Mouse (Mus musculus) monocyte, adult 2 months (primary cell): ENCODE data around the gene Dlg4.
A peak's percentile ranks its signal among the peaks of the same experiment; 100 is the strongest.

Experiments
- DNase-seq, 2 experiments: peaks; one replicate each; pipeline ENCODE4 v3.0.0; 2022; ENCODE audit warnings: low spot score in 2 of 2, low read depth in 1 of 2

Dlg4 gene

DNA sequence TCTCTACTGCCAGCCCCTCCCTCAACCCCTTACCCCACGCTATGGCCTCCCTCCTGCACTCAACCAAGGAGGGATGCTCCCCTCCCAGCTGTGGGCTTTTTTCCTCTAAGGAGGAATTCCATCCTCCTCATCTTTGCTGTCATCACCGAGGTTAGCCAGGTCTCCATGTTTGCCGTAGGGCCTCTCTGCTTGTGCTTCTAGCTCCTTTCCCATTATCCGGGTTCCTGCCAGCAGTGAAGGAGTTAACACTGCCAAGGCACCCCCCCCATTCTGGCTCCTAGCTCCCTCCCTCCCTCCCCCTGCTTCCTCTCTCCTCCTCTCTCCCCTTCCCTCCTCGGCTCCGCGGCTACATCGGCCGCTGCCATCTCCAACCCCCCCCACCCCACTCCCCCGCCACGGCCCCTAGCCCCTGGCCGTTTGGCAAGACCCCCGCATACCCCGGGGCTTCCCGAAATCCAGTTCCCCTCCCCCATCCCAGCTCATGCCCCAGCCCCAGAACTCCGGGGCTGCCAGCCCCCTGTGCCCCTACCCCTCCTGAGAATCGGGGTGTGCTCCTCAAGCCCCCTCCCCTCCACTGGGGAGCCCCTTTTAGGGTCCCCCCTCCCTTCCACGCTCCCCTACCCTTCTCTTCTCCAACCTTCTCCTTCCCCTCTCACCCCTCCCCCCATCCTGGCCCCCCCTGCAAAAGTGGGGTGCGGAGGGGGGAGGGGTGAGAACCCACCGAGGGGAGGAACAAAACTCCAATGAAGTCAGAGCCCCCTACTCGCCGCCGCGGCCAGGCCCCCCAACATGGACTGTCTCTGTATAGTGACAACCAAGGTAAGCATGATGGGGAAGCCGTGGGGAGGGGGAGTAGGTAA lies 1.6 kb downstream of the Dlg4 start:
- DNase-seq, result no peak

DNA sequence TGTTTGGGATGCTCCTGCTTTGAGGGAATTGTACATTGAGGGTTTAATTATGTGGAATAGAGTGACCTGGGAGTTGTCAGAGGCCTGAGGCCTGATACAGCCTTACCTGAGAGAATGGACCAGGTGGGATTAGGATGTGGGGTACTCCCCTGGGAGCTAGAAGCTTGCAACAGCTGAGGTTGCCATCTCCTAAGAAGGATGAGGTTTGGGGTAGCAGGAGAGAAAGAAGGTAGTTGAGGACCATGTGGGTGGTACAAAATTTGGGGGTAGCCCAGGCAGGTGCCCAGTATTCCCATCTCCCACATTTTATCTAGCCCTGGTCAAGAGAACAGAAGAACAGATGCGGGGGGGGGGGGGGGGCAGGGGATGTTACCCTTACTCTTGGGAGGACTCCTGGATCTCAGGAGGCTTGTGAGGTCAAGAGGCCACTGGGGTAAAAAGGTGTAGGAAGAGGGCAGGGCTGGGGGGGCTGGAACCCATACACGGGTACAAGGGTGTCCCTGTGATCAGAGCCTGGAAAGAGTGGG lies 2.8 kb downstream of the Dlg4 start:
- DNase-seq, result no peak

GRCm38 (mm10) chr11:70020022-70020631 lies 3.4 kb downstream of the Dlg4 start:
- no peak for DNase-seq

GRCm38 (mm10) chr11:70020731-70021263 lies 4.1 kb downstream of the Dlg4 start:
- DNase-seq, result peak in 1 of 2 experiments; percentile 54

DNA sequence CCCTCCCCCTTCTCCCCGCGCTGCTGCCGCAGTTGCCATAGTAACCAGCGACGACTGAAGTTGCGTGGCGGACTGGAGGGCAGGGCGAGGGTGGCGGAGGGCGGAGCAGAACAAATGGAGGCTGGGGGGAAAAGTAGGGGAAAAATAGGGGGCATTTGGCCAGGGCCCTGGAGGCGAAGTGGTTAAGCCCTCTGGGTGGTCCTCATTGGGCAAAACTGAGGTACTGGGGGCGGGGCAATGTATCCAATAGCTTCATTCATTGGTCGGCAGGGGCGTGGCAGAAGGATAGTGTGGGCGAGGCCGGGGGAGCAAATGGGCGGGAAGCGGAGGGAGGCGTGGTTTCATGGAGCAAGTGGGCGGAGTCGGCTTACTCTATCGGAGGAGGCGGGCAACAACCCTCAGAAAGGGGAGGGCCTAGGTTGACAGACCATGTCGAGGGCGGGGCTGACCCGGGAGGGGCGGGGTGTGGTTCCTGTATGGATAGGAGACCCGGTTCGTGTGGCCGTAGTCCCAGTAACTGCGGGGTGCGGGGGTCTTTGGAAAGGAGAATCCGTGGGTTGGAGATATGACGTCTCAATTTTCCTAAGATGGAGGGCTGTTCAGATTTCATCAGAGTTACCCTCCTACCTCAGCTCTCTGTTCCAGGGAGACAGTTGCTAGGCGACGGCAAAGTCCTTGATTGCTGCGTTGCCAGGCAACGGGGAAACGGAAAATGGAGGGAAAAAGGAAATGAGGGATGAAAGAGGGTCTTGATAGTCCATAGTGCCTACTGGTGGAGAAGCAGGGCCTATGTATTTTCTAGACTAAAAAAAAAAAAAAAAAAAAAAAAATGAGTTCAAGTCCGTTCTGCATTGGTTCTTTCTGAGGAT lies 4.8 kb downstream of the Dlg4 start:
- peak; percentile 94 to 95 for DNase-seq

- DNase-seq, result no peak
Measured at GRCm38 (mm10) chr11:70023481-70024150, 6.9 kb downstream of the Dlg4 start.

DNA sequence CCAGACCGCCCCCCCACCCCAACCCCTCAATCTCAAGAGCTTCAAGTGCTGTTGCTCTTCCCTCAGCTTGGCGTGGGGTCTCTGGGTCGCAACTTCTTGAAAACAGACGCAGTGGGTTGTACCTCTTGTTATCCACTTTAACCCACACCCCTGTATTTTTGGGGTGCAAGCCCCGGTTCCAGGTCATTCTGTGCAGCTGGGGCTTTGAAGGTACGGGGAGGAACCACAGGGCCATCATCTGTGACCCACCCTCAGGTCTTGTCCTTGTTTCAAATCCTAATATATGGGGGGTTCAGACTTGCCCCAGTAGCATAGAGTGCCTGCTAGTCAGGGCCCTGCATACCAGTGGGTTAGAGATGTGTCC lies 7.4 kb downstream of the Dlg4 start:
- no peak for DNase-seq

DNA sequence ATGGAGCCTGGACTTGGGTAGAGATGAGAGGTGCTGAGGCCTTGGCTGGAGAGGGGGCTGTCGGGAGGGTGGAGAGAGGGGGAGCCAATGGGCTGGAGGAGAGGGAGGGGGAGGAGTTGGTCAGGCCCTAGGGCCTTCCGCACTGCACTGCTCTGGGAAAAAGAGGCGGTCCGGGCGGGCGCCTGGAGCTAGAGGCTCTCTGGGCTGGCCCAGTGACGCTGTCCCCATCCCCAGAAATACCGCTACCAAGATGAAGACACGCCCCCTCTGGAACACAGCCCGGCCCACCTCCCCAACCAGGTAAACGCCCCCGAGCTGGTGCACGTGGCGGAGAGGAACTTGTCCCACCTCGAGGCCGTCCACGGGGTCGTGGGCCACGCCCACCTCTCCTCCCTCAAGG lies 9.9 kb downstream of the Dlg4 start:
- DNase-seq, result no peak

- no peak for DNase-seq
Measured at GRCm38 (mm10) chr11:70027397-70027796, 10.7 kb downstream of the Dlg4 start.

DNA sequence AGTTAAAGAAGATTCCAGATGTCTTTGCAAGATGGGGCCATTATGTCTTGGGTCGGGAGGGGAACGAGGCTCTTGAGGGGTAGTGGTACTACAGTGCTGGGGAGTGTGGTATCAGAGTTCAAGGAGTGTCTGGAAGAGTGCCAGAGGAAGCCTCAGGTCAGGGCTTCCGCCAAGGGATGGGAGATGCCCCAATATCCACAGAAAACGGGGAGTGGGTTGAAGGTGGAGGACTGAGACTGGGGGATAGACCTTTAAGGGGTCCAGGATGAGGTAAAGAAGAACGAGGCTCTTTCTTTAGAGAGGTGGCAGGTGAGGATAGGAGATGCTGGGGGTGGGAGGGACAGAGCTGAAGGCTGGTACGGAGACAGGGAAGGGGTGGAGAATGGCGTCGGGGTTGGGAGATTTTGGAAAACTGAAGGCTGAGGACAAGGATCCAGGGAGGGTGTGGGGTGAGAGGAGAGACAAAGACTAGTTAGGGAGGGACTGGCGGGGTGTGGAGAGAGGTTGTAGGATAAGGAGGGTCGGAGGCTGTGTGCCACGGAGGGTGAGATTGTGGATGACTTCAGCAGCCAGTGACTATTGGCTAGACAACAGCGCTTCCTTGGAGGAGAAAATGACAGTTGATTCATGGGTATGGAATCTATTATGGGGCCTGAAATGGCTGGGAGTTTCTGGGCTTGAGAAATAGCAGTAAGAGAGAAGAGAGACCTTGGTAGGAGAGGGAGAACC lies 11.8 kb downstream of the Dlg4 start:
- no peak for DNase-seq

DNA sequence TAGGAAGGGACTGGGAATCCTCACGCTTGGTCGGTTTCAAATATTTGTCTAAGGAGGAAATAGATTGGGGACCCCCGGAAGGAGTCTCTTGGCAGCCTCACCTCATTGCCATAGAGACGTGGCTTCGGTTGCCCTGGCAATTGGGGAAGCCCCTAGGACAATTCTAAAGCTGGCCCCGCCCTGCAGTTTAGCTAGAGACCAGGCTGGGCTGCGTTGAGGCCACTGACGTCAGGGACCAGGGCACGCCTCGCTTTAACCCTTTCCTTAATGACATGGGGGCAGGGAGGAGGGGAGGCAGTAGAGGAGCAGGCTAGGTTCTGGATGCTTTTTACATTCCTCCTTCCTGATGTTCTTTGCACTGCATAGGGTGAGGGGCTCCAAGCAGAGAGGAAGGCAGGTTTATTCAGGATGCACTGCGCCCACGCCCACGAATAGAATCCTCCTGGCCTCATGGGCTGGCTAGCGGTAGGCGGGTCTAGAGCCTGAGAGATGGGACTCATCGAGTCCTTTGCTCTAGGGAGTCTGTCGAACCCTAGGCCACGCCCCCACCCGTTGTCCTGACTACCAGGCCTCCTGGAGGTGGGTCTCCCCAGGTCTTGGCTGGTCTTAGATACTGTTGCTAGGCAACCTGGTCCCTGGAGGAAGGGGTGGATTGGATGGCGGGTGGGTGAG lies 12.5 kb downstream of the Dlg4 start:
- peak in 1 of 2 experiments; percentile 55 for DNase-seq

- no peak for DNase-seq
Measured at GRCm38 (mm10) chr11:70029829-70030550, 13.2 kb downstream of the Dlg4 start.

GRCm38 (mm10) chr11:70030651-70031320 lies 14.0 kb downstream of the Dlg4 start:
- no peak for DNase-seq

DNA sequence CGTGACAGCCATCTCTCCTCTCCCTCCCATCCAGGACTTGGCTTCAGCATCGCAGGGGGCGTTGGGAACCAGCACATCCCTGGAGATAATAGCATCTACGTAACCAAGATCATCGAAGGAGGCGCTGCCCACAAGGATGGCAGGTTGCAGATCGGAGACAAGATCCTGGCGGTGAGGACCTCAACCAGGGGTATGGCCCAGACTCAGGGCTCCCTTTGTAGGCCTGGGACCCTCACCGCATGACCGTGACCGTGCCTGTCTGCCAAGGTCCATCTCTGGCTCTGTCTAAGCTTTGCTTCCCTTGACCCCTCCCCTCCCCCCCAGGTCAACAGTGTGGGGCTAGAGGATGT lies 14.6 kb downstream of the Dlg4 start:
- no peak for DNase-seq

- no peak for DNase-seq
Measured at GRCm38 (mm10) chr11:70038174-70038573, 21.4 kb downstream of the Dlg4 start.

DNA sequence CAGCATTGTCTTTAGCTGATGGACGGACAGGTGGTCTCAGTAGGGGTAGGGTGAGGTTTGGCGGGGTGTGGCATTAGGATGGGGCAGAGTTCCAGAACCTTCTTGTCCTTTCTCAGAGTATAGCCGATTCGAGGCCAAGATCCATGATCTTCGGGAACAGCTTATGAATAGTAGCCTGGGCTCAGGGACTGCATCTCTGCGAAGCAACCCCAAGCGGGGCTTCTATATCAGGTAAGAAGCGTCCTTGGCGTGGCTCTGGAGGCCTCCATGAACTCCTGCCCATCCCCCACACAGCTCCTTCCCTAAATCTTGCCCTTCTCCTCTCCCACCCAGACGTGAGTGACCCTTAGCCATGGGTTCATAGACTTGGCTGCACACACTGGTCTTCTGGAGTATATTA lies 22.9 kb downstream of the Dlg4 start:
- DNase-seq, result no peak

DNA sequence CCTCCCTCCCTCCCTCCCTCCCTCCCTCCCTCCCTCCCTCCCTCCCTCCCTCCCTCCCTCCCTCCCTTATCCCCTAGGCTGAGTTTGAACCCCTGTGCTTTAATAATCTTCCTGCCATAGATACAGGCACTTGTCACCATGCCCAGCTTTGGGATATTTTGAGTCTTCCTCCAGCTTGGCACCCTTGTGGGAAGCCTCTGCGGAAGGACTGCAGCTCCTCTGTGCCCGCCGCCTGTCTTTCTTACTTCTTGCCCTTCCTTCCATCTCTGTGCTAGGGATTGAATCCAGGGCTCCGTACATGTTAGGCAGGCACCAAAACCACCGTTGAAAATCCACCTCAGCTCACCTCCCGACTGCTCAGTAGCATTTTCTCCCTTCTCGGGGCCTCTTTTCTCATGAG lies 23.4 kb downstream of the Dlg4 start:
- DNase-seq, result no peak

DNA sequence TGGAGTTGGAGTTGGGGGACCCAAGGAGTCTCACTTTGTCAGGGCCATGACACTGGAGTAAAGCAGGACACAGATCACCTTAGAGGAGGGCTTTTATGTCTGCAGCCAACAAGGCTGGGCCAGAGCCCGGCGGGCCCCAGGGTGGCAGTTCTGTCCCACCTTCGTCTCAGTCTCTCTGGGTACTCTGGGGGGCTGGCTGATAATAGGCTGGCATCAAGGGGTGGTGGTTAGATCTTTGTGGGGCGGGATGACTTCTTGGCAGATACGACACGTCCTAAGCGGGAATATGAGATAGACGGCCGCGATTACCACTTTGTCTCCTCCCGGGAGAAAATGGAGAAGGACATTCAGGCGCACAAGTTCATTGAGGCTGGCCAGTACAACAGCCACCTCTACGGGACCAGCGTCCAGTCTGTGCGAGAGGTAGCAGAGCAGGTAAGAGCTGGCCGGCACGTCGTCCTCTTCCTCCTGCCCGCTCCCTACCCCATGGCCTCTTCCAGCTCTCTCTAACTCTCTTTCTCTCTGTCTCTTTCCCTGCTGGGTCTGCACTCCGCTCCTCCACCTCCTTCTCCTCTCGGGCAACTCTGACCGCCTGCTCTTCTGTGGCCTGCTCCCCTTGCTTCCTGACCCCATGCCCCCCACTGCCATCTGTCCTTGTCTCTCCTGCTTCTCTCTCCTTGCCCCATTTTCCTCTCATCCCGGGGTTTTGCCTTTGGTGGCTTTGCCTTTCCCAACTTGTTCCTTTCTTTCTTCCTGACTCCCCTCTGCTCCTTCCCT lies 25.8 kb downstream of the Dlg4 start:
- no peak for DNase-seq
